ENCODE assay signal across 1 mouse cellular context in genomic region chr4:134249651-134250050, GRCm38 (mm10).
TF ChIP-seq lines count a peak whose summit lies in the region.

No protein-coding gene starts in this region.

TF ChIP-seq in CH12.LX, 34 proteins besides CTCF, POLR2A, EP300 and RAD21 (continued from another document):
- TF ChIP-seq E2F4 (IDR thresholded peaks at IDR 0.05; ENCODE audit: insufficient replicate concordance, low read depth, low read length) = no peak
- peak; percentile 64; the same call in 1 of the 2 replicates for TF ChIP-seq MXI1 (IDR thresholded peaks at IDR 0.05; ENCODE audit: low read depth, low read length)
